Mouse (Mus musculus): ENCODE results near the gene Tshz2. TPM values are rescaled to one million over a fixed set of nuclear protein-coding genes. Genes with fewer than 3 reads are reported as not detected.
A peak's percentile ranks its signal among the peaks of the same experiment; 100 is the strongest.
"Not testable (repeated sequence)": the region's sequence is repeated elsewhere in the genome, so short reads cannot be mapped to it uniquely, and the experiment has no call there.

Gene Tshz2
- polyA plus RNA-seq, 1 experiment from 2014 or later, result 7.2 TPM

GRCm38 (mm10) chr2:169843553-169843952, 210.7 kb downstream of the Tshz2 start:
- H3K9ac ChIP-seq (ENCODE audit: low read length), result no peak overlapping the region
- no peak overlapping the region for H3K4me2 ChIP-seq (ENCODE audit: low read depth, low read length)
- no peak overlapping the region for H3K4me3 ChIP-seq (ENCODE audit: low read length)
- no peaks in the 10 kb centered on the region for H3K27me3 ChIP-seq (ENCODE audit: control insufficient read depth, insufficient read depth, low read depth, low read length)
- peak; percentile 67; the same call in 1 of the 2 replicates for ATAC-seq (ENCODE audit: low read depth)
- 63% methylated on average over 6 of the region's 6 CpGs for WGBS
- no peaks in the 10 kb centered on the region for H3K9me3 ChIP-seq (ENCODE audit: control insufficient read depth, low read length)
- H3K36me3 ChIP-seq (ENCODE audit: control insufficient read depth, insufficient read depth, low read length), result no peaks in the 10 kb centered on the region
- 0 out of 2 replicates have a peak overlapping the region, but pooled peaks have one; percentile 28 for H3K27ac ChIP-seq (ENCODE audit: low read length)
- 0 out of 2 replicates have a peak, but pooled peaks cover 3% of the 10 kb centered on the region for H3K4me1 ChIP-seq (replicated peaks; ENCODE audit: control insufficient read depth, insufficient read depth, low read length)

GRCm38 (mm10) chr2:169849077-169849476, 216.3 kb downstream of the Tshz2 start:
- WGBS, result 41% methylated on average over 7 of the region's 7 CpGs
- Histone ChIP-seq H3K27me3 (ENCODE audit: control insufficient read depth, insufficient read depth, low read depth, low read length) (no peaks in the 10 kb centered on the region), H3K9ac (ENCODE audit: low read length) (no peak overlapping the region), H3K4me2 (ENCODE audit: low read depth, low read length) (no peak overlapping the region), H3K4me1 (replicated peaks; ENCODE audit: control insufficient read depth, insufficient read depth, low read length) (no peaks in the 10 kb centered on the region), H3K36me3 (ENCODE audit: control insufficient read depth, insufficient read depth, low read length) (no peaks in the 10 kb centered on the region), H3K4me3 (ENCODE audit: low read length) (no peak overlapping the region), H3K9me3 (ENCODE audit: control insufficient read depth, low read length) (no peaks in the 10 kb centered on the region), H3K27ac (ENCODE audit: low read length) (no peak overlapping the region)
- ATAC-seq (ENCODE audit: low read depth), result no peak

- Histone ChIP-seq H3K36me3 (ENCODE audit: control insufficient read depth, insufficient read depth, low read length) (no peaks in the 10 kb centered on the region), H3K9me3 (ENCODE audit: control insufficient read depth, low read length) (no peaks in the 10 kb centered on the region), H3K27me3 (ENCODE audit: control insufficient read depth, insufficient read depth, low read depth, low read length) (no peaks in the 10 kb centered on the region), H3K9ac (ENCODE audit: low read length) (no peak overlapping the region), H3K4me3 (ENCODE audit: low read length) (no peak overlapping the region), H3K4me1 (replicated peaks; ENCODE audit: control insufficient read depth, insufficient read depth, low read length) (no peaks in the 10 kb centered on the region), H3K27ac (ENCODE audit: low read length) (no peak overlapping the region), H3K4me2 (ENCODE audit: low read depth, low read length) (no peak overlapping the region)
- ATAC-seq (ENCODE audit: low read depth), result no peak
- 81% methylated on average over 3 of the region's 3 CpGs for WGBS
Observed at GRCm38 (mm10) chr2:169849541-169849940, 216.7 kb downstream of the Tshz2 start.

- no peaks in the 10 kb centered on the region for H3K36me3 ChIP-seq (ENCODE audit: control insufficient read depth, insufficient read depth, low read length)
- no peaks in the 10 kb centered on the region for H3K4me1 ChIP-seq (replicated peaks; ENCODE audit: control insufficient read depth, insufficient read depth, low read length)
- H3K4me2 ChIP-seq (ENCODE audit: low read depth, low read length), result no peak overlapping the region
- WGBS, result 42% methylated on average over 5 of the region's 5 CpGs
- H3K27ac ChIP-seq (ENCODE audit: low read length), result no peak overlapping the region
- no peaks in the 10 kb centered on the region for H3K9me3 ChIP-seq (ENCODE audit: control insufficient read depth, low read length)
- no peak overlapping the region for H3K9ac ChIP-seq (ENCODE audit: low read length)
- no peak for ATAC-seq (ENCODE audit: low read depth)
- no peaks in the 10 kb centered on the region for H3K27me3 ChIP-seq (ENCODE audit: control insufficient read depth, insufficient read depth, low read depth, low read length)
- H3K4me3 ChIP-seq (ENCODE audit: low read length), result no peak overlapping the region
Observed at GRCm38 (mm10) chr2:169851606-169852005, 218.8 kb downstream of the Tshz2 start.

GRCm38 (mm10) chr2:169854491-169854890, 221.7 kb downstream of the Tshz2 start:
- 78% methylated on average over 11 of the region's 11 CpGs for WGBS
- ATAC-seq (ENCODE audit: low read depth), result no peak
- Histone ChIP-seq H3K27ac (ENCODE audit: low read length) (no peak overlapping the region), H3K4me3 (ENCODE audit: low read length) (no peak overlapping the region), H3K9ac (ENCODE audit: low read length) (no peak overlapping the region), H3K9me3 (ENCODE audit: control insufficient read depth, low read length) (no peaks in the 10 kb centered on the region), H3K4me2 (ENCODE audit: low read depth, low read length) (no peak overlapping the region), H3K36me3 (ENCODE audit: control insufficient read depth, insufficient read depth, low read length) (no peaks in the 10 kb centered on the region), H3K27me3 (ENCODE audit: control insufficient read depth, insufficient read depth, low read depth, low read length) (no peaks in the 10 kb centered on the region), H3K4me1 (replicated peaks; ENCODE audit: control insufficient read depth, insufficient read depth, low read length) (no peaks in the 10 kb centered on the region)

GRCm38 (mm10) chr2:169857041-169857440, 224.2 kb downstream of the Tshz2 start:
- H3K9ac ChIP-seq (ENCODE audit: low read length); H3K36me3 ChIP-seq (ENCODE audit: control insufficient read depth, insufficient read depth, low read length); H3K4me1 ChIP-seq (replicated peaks; ENCODE audit: control insufficient read depth, insufficient read depth, low read length); H3K4me3 ChIP-seq (ENCODE audit: low read length); H3K27ac ChIP-seq (ENCODE audit: low read length); H3K4me2 ChIP-seq (ENCODE audit: low read depth, low read length); H3K9me3 ChIP-seq (ENCODE audit: control insufficient read depth, low read length); ATAC-seq (ENCODE audit: low read depth); H3K27me3 ChIP-seq (ENCODE audit: control insufficient read depth, insufficient read depth, low read depth, low read length): not testable (repeated sequence)

- no peak for ATAC-seq (ENCODE audit: low read depth)
- no peak overlapping the region for H3K4me2 ChIP-seq (ENCODE audit: low read depth, low read length)
- no peaks in the 10 kb centered on the region for H3K9me3 ChIP-seq (ENCODE audit: control insufficient read depth, low read length)
- no peaks in the 10 kb centered on the region for H3K27me3 ChIP-seq (ENCODE audit: control insufficient read depth, insufficient read depth, low read depth, low read length)
- peaks cover 7% of the 10 kb centered on the region; the same call in 1 of the 2 replicates for H3K4me1 ChIP-seq (replicated peaks; ENCODE audit: control insufficient read depth, insufficient read depth, low read length)
- no peaks in the 10 kb centered on the region for H3K36me3 ChIP-seq (ENCODE audit: control insufficient read depth, insufficient read depth, low read length)
- H3K4me3 ChIP-seq (ENCODE audit: low read length), result no peak overlapping the region
- no peak overlapping the region for H3K9ac ChIP-seq (ENCODE audit: low read length)
- 58% methylated on average over 4 of the region's 4 CpGs for WGBS
- H3K27ac ChIP-seq (ENCODE audit: low read length), result no peak overlapping the region
Observed at GRCm38 (mm10) chr2:169859078-169859855, 226.5 kb downstream of the Tshz2 start.

GRCm38 (mm10) chr2:169860895-169861294, 228.1 kb downstream of the Tshz2 start:
- ATAC-seq (ENCODE audit: low read depth), result no peak
- WGBS, result 41% methylated on average over 5 of the region's 5 CpGs
- no peak overlapping the region for H3K4me3 ChIP-seq (ENCODE audit: low read length)
- H3K9me3 ChIP-seq (ENCODE audit: control insufficient read depth, low read length), result no peaks in the 10 kb centered on the region
- no peak overlapping the region for H3K9ac ChIP-seq (ENCODE audit: low read length)
- H3K27ac ChIP-seq (ENCODE audit: low read length), result no peak overlapping the region
- no peaks in the 10 kb centered on the region for H3K36me3 ChIP-seq (ENCODE audit: control insufficient read depth, insufficient read depth, low read length)
- H3K4me1 ChIP-seq (replicated peaks; ENCODE audit: control insufficient read depth, insufficient read depth, low read length), result peaks cover 7% of the 10 kb centered on the region; the same call in 1 of the 2 replicates
- H3K27me3 ChIP-seq (ENCODE audit: control insufficient read depth, insufficient read depth, low read depth, low read length), result no peaks in the 10 kb centered on the region
- H3K4me2 ChIP-seq (ENCODE audit: low read depth, low read length), result no peak overlapping the region

GRCm38 (mm10) chr2:169862701-169863100, 229.9 kb downstream of the Tshz2 start:
- Histone ChIP-seq H3K36me3 (ENCODE audit: control insufficient read depth, insufficient read depth, low read length) (no peaks in the 10 kb centered on the region), H3K27ac (ENCODE audit: low read length) (no peak overlapping the region), H3K4me1 (replicated peaks; ENCODE audit: control insufficient read depth, insufficient read depth, low read length) (peaks cover 7% of the 10 kb centered on the region; the same call in 1 of the 2 replicates), H3K9ac (ENCODE audit: low read length) (no peak overlapping the region), H3K4me2 (ENCODE audit: low read depth, low read length) (no peak overlapping the region), H3K27me3 (ENCODE audit: control insufficient read depth, insufficient read depth, low read depth, low read length) (no peaks in the 10 kb centered on the region), H3K4me3 (ENCODE audit: low read length) (no peak overlapping the region), H3K9me3 (ENCODE audit: control insufficient read depth, low read length) (no peaks in the 10 kb centered on the region)
- WGBS, result 20% methylated on average over 6 of the region's 6 CpGs
- no peak for ATAC-seq (ENCODE audit: low read depth)
